Mouse (Mus musculus) T-helper 17 cell (primary cell): ENCODE measurements at regions not wholly inside any gene's neighbourhood (a gene's known extent, or its start where the extent isn't known, plus 50 kb on each side); places are given as distances from the start of the nearest gene placed in this dataset.
"Not testable (repeated sequence)": the region's sequence is repeated elsewhere in the genome, so short reads cannot be mapped to it uniquely, and the experiment has no call there.

ENCODE experiments used
- in situ Hi-C, 2 experiments: fragments of 300-600 bp; cut with MboI, MseI; formaldehyde crosslinking; loops; 1 replicate in 1 of 2; 2 replicates in 1 of 2; pipeline ENCODE4 v1.15.1; 2025; ENCODE audit warnings: high pct_unique_total_duplicates in 2 of 2

DNA sequence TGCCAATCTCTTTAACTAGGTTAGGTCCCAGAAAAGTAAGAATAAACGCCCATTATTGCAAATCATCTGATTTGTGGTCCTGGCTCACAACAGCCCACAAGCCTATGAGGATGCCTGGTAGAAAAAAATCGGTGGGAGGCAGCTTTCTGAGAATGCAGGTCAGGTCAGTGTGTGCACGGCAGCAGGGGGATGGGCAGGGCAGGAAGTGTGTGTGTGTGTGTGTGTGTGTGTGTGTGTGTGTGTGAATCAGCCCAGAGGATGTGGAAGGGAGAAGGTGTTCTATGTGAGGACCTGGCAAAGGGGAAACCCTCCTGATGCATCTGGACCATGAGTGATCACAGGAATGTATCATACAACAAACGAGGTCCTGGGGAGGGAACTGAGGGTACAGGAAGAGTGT is 287.5 kb upstream of the 3110018I06Rik start:
- in situ Hi-C loops = no loop called here

DNA sequence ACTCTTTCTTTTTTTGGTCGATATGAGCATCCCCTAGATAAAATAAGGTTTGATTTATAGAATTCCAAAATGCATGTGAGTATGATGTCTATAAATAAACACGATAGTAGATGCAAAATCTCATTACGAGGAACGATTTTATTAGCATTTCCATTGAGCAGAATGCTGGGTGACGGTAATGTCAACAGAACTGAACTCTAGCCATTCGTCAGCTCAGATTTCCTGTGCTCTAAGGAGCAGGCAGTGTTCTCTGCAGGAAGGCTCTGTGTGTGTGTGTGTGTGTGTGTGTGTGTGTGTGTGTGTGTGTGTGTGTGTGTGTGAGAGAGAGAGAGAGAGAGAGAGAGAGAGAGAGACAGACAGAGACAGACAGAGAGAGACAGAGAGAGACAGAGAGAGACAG is 279.6 kb upstream of the 3110018I06Rik start:
- in situ Hi-C loops = not testable (repeated sequence)

DNA sequence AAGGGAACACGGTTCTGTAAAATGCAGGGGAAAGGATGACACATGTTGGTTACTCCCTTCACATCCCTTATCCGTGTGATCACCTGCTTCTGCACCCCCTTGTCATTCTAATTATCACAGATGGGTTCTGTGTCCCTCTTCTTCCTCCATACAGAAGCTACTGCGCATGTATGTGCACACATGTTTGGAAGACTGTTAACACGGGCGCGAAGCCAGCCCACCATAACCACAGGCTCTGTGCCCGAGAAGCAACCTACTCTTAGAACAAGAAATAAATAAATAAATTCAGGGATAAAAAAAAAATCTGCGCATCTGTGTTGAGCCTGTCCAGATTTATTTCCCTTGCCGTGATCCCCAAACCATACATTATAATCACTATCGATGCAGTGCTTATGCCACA is 275.6 kb upstream of the 3110018I06Rik start:
- in situ Hi-C loops = loop anchor here in 1 of 2 experiments (5.0 kb wide), 1 partner anchor 74 kb away; no protein-coding TSS in a partner anchor

- in situ Hi-C loops = no loop called here
Measured at GRCm38 (mm10) chr12:107216119-107216518, 272.3 kb upstream of the 3110018I06Rik start.

GRCm38 (mm10) chr12:107221276-107221970 is 267.0 kb upstream of the 3110018I06Rik start:
- in situ Hi-C loops = no loop called here

DNA sequence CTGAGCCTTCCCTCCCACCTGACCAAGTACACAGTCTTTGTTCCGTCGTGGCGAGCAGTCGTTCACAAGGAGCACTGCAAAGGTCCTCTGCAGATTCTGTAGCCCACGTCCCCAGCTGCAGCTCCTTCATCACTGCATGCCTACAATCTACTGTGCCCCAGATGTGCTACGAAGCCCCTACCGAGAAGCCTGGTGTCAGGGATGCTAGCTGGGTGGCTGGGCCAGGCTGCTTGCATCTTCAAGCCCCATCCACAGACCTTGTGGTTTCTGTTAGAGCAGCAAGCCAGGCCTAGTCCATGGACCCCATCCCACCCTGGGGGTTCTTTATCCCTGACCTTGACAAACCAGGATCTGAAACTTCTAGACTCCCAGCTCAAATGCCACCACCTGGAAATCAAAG is 266.3 kb upstream of the 3110018I06Rik start:
- in situ Hi-C loops = no loop called here

- in situ Hi-C loops = no loop called here
Measured at GRCm38 (mm10) chr12:107230097-107230496, 258.3 kb upstream of the 3110018I06Rik start.

DNA sequence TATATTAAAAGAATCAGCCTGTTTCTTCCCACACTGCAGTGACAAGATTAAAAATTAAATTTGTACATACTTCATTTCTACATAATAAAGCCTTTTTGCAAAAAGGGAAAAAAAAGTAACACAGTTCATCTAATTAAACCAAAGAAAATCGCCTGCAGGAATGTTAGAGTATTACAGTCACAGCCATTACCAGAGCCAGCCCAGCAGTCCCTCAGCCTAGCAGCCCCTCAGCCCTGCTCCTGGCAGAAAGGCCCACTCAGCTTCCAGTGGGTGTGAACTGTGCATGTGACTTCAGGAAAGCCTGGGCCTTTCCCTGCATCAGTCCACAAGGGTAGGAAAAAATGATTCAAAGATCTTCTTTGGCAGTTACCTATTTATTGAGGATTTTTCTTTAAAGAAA is 256.8 kb upstream of the 3110018I06Rik start:
- in situ Hi-C loops = no loop called here

GRCm38 (mm10) chr12:107250747-107251470 is 237.5 kb upstream of the 3110018I06Rik start:
- in situ Hi-C loops = no loop called here

DNA sequence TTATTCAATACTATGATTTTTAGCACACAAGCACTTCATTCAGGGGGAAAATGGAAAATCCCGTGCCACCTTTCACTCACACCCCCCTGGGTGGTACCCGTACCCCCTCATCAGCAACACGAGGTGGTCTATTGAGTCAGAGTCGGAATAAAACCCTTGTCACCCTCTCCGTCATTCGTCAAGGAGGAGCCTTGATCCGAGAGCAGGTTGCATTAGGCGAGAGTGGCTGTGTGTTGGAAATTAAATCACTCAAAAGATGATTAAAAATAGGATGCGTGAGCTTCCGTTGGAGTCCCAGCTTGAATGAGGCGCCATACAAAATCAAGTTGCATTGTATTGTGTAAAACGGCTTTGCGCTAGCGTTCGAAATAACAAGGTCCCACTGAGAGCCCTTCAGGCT is 236.5 kb upstream of the 3110018I06Rik start:
- in situ Hi-C loops = no loop called here

GRCm38 (mm10) chr12:107262076-107262475 is 226.4 kb upstream of the 3110018I06Rik start:
- in situ Hi-C loops = loop anchor here in 1 of 2 experiments (10.0 kb wide), 1 partner anchor 1277 kb away; no protein-coding TSS in a partner anchor

DNA sequence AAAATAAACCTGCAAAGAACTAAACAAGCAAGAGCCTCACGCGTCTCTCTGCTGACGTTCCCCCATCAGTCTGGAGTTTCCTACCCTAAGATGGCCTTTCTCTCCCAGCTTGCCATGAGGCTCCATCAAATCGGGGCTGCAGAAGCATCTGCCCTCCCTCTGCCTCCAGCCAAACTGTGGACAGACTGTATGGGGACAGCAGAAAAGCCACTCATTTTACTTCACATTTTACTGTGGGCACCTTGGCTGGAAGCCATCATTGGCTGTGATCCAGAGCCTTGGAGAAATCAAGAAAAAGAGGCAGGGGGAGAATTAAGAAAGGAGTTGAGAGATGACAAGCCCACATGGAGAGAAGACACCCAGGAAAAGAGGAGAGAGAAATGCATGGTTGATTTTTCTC is 225.9 kb upstream of the 3110018I06Rik start:
- in situ Hi-C loops = loop anchor here in 1 of 2 experiments (10.0 kb wide), 1 partner anchor 1278 kb away; no protein-coding TSS in a partner anchor

DNA sequence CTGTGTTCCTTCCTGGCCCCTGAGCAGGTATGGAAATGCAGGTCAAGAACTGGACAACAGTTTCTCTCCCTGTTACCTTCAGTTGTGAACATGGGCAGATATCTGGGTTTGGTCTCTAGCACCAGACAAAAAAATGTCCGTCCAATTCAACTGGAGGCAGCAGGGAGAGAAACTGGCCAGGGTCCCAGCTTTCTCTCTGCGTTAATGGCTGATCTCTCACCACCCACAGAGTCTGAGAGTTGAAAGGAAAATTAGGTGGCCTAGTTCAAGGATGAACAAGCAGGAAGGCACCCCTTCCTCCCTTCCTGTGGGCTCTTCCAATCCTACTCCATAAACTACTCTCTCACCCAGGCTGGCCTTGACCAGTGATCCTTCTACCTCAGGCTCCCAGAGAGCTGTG is 221.7 kb upstream of the 3110018I06Rik start:
- in situ Hi-C loops = loop anchor here in 1 of 2 experiments (10.0 kb wide), 1 partner anchor 1282 kb away; no protein-coding TSS in a partner anchor

DNA sequence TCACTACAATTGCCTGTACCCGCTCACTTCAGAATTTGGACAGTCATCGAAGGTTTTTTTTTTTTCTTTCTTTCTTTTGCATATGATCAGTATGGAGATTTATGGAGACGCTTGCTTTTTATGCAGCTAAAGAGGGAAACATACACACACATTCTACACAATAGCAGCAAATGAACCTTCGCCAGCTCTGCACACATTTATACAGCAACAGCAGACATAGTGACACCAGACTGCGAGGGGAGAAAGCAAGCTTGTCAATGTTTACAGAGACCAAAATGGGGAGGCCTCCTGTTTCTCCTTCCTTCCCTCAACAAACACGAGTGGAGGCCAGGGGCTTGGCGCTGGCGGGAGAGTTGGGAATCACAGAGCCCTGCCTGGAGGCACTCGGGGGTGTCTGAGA is 202.8 kb upstream of the 3110018I06Rik start:
- in situ Hi-C loops = loop anchor here (5.0 to 25.0 kb wide), 2 partner anchors 73 to 1848 kb away; no protein-coding TSS in a partner anchor

DNA sequence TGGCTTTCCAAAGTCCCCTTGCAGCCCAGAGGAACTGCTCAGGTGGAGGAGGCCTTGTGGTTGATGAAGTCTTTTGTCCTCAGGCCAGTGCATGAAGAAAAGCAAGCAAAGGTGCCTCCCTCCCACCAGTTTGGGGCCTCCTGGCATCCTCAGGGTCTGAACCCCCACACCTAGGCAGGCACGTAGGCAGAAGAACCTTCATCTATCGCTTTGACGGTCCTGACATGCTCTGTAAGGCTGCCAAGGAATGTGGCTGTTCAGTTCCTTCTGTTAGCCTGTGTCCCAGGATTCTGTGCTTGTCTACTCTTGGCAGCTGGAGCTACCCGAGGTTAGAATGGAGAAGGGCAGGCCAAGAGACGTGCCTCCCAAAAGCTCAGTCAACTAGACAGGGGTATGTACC is 197.1 kb upstream of the 3110018I06Rik start:
- in situ Hi-C loops = loop anchor here in 1 of 2 experiments (25.0 kb wide), 1 partner anchor 1854 kb away; no protein-coding TSS in a partner anchor

DNA sequence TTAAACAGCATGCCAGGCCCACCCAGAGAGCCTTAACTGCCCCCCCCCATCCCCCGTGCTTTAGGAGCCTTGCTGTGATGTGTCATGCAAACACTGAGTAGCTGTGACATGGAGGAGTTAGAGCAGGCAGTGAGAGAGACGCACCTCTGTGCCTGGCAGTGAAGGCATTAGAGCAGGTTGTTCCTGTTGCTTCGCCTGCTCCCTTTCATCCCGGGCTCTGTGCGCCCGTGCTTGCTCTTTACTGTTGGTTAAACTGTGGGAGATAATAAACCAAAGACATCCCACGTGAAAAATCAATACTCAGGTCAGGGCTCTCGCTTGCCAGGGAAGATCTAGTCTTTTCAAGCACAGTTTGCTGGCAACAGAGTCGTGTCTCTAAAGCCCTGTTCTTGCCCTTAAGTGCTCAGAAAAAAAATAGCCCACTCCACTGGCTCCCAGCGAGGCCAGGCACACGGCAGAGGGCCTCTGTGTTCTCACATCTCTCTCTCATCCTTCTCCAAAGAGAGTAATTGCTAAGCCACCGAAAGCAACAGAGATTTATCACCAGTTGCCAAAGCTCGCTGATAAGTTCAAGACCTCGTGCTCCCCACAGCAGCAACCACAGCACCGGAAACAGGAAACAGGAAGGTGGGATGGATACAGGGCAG is 181.2 kb upstream of the 3110018I06Rik start:
- in situ Hi-C loops = no loop called here

- in situ Hi-C loops = no loop called here
Measured at GRCm38 (mm10) chr12:107315446-107315845, 173.0 kb upstream of the 3110018I06Rik start.

DNA sequence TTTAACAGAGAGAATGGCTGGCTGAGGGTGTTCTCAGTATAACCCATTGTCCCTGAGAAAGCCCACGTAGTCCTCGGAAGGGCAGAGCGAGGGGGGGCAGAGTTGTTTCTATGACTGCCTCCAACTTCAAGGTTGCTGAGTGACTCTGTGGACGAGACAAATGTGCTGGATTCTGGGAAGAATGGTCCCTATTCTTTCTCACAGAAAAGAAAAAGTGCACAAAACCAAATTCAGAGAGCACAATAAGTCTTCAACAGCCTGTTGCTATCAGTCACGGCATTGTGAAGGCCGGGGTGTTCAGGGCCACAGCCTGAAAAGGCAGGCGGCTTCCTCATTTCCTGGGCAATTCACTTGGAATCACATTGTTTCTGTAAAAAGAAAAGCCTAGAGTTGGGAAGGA is 165.6 kb upstream of the 3110018I06Rik start:
- in situ Hi-C loops = no loop called here

- in situ Hi-C loops = no loop called here
Measured at GRCm38 (mm10) chr12:107326101-107326500, 162.3 kb upstream of the 3110018I06Rik start.

GRCm38 (mm10) chr12:107327107-107327770 is 161.2 kb upstream of the 3110018I06Rik start:
- in situ Hi-C loops = no loop called here

- in situ Hi-C loops = no loop called here
Measured at GRCm38 (mm10) chr12:107328986-107329385, 159.4 kb upstream of the 3110018I06Rik start.

DNA sequence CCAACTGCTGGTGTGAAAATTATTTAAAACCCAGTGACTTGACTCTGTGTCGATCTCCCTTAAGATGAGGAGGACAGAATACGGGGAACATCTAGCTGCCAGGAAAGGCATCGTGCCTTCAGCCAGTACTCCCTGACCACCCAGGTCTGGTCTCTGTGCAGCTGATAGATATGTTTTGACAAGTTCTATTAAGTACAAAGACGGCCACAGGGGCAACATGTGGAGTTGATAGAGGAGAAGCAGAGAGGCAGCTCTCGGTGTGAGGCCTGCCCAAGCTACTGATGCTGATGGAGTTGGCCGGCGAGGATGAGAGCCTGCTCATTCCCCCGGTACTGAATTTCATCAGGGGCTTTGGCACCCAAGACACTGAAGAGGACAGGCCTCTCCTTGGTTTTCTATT is 154.1 kb upstream of the 3110018I06Rik start:
- in situ Hi-C loops = no loop called here
